Mouse (Mus musculus) bone marrow, adult 2 months (tissue): ENCODE results near the gene Tigit. TPM values are rescaled to one million over a fixed set of nuclear protein-coding genes. Genes with fewer than 3 reads are reported as not detected.

Source experiments
- H3K27ac ChIP-seq: fragments of 200-500 bp; 2 replicates; pipeline ENCODE4 v1.5.1; 2012; ENCODE audit warnings: low read depth, mild to moderate bottlenecking, control low read depth, inconsistent platforms, low read length; ENCODE audit not compliant: control insufficient read depth, poor library complexity, insufficient read depth
- H3K4me1 ChIP-seq: fragments of 200-500 bp; 2 replicates; pipeline ENCODE4 v1.6.1; 2011; ENCODE audit warnings: low read length; ENCODE audit not compliant: control insufficient read depth, insufficient read depth
- H3K4me3 ChIP-seq: fragments of 200-500 bp; replicated peaks from 2 replicates; pipeline ENCODE3; 2011; ENCODE audit warnings: mild to moderate bottlenecking, low read depth, low read length, control low read depth; ENCODE audit not compliant: control insufficient read depth
- CTCF ChIP-seq: fragments of 200-500 bp; IDR thresholded peaks from 2 replicates; pipeline ENCODE4 v1.5.1; 2011; ENCODE audit warnings: low read length, control low read depth; ENCODE audit not compliant: control insufficient read depth, insufficient read depth
- POLR2A ChIP-seq: fragments of 200-500 bp; IDR thresholded peaks from 2 replicates; pipeline ENCODE4 v1.6.1; 2011; ENCODE audit warnings: low read depth, mild to moderate bottlenecking, control low read depth, low read length, borderline replicate concordance; ENCODE audit not compliant: control insufficient read depth
- WGBS: fragments of 180-500 bp; shearing (Covaris S2); methylation state at CpG from one replicate; pipeline ENCODE4 v1.1.7; 2018; 5-methylcytosine and 5-hydroxymethylcytosine counted together
- polyA plus RNA-seq: library from polyadenylated mRNA; stranded (reverse); fragments of >200 nt; gene quantifications from 2 replicates; pipeline ENCODE4 v1.2.4, GENCODE M21; 2011; ENCODE audit warnings: low replicate concordance; ENCODE audit not compliant: missing spikeins, insufficient read depth, insufficient read length

Tigit gene
- polyA plus RNA-seq, 1 experiment = not detected

- H3K27ac ChIP-seq = no peak overlapping the region
- H3K4me1 ChIP-seq = no peaks in the 10 kb centered on the region
- no peak overlapping the region for H3K4me3 ChIP-seq
- TF ChIP-seq POLR2A = no peak
- no peak for TF ChIP-seq CTCF
These were observed 56.9 kb downstream of the Tigit start for GRCm38 (mm10) chr16:43607086-43607485.

- Histone ChIP-seq H3K4me1 (no peaks in the 10 kb centered on the region), H3K27ac (no peak overlapping the region), H3K4me3 (no peak overlapping the region)
- TF ChIP-seq CTCF (no peak), POLR2A (no peak)
- 88% methylated on average over 4 of the region's 4 CpGs for WGBS
These were observed 59.4 kb downstream of the Tigit start for GRCm38 (mm10) chr16:43604399-43605013.

GRCm38 (mm10) chr16:43603591-43604141, 60.3 kb downstream of the Tigit start:
- WGBS = 75% methylated on average over 9 of the region's 9 CpGs

GRCm38 (mm10) chr16:43602573-43602972, 61.4 kb downstream of the Tigit start:
- WGBS = 63% methylated on average over 4 of the region's 4 CpGs
- TF ChIP-seq CTCF = no peak
- no peak for TF ChIP-seq POLR2A
- Histone ChIP-seq H3K4me1 (no peaks in the 10 kb centered on the region), H3K4me3 (no peak overlapping the region), H3K27ac (no peak overlapping the region)

More at GRCm38 (mm10) chr16:43603591-43604141, 60.3 kb downstream of the Tigit start:
- TF ChIP-seq POLR2A = no peak
- no peak for TF ChIP-seq CTCF
- Histone ChIP-seq H3K27ac (no peak overlapping the region), H3K4me3 (no peak overlapping the region), H3K4me1 (no peaks in the 10 kb centered on the region)

GRCm38 (mm10) chr16:43599707-43600106, 64.2 kb downstream of the Tigit start:
- Histone ChIP-seq H3K4me1 (no peaks in the 10 kb centered on the region), H3K27ac (no peak overlapping the region), H3K4me3 (no peak overlapping the region)
- TF ChIP-seq POLR2A (no peak), CTCF (no peak)
- WGBS = 77% methylated on average over 2 of the region's 2 CpGs

Other genes starting within 250 kb of the Tigit start
- not detected in 2 replicates for gene Drd3, start 89.9 kb upstream of the Tigit start, polyA plus RNA-seq
- gene Ccdc191, start 225.7 kb upstream of the Tigit start, polyA plus RNA-seq = 4.7 and 7.1 TPM in 2 replicates